Mouse (Mus musculus): ENCODE results near the gene Tbx19.

GRCm38 (mm10) chr1:165119760-165120159 lies 40.8 kb downstream of the Tbx19 start:
- no peak for TF ChIP-seq POLR2A (IDR thresholded peaks at IDR 0.05; ENCODE audit: low read depth, low read length)
- TF ChIP-seq CTCF (conservative IDR thresholded peaks at IDR 0.05; ENCODE audit: insufficient read depth, insufficient read length, low read depth, low read length), result no peak

Data from kidney, adult 2 months (tissue).